Mouse (Mus musculus): ENCODE measurements around the gene Sorbs1.
A peak's percentile ranks its signal among the peaks of the same experiment; 100 is the strongest.

Gene Sorbs1

GRCm38 (mm10) chr19:40477445-40477941, 36.1 kb downstream of the Sorbs1 start:
- DNase-seq, result no peak

- DNase-seq, result no peak
Observed at GRCm38 (mm10) chr19:40476491-40476890, 37.1 kb downstream of the Sorbs1 start.

GRCm38 (mm10) chr19:40471526-40472245, 41.9 kb downstream of the Sorbs1 start:
- DNase-seq, result peak; percentile 71

GRCm38 (mm10) chr19:40469792-40470191, 43.8 kb downstream of the Sorbs1 start:
- DNase-seq, result no peak

GRCm38 (mm10) chr19:40468308-40468707, 45.3 kb downstream of the Sorbs1 start:
- no peak for DNase-seq

- no peak for DNase-seq
Observed at GRCm38 (mm10) chr19:40467810-40468209, 45.8 kb downstream of the Sorbs1 start.

- no peak for DNase-seq
Observed at GRCm38 (mm10) chr19:40465339-40465738, 48.2 kb downstream of the Sorbs1 start.

- DNase-seq, result no peak
Observed at GRCm38 (mm10) chr19:40464408-40464807, 49.2 kb downstream of the Sorbs1 start.

- DNase-seq, result no peak
Observed at GRCm38 (mm10) chr19:40462892-40463291, 50.7 kb downstream of the Sorbs1 start.

GRCm38 (mm10) chr19:40462481-40462880, 51.1 kb downstream of the Sorbs1 start:
- no peak for DNase-seq

GRCm38 (mm10) chr19:40461662-40462061, 51.9 kb downstream of the Sorbs1 start:
- no peak for DNase-seq

GRCm38 (mm10) chr19:40460854-40461490, 52.6 kb downstream of the Sorbs1 start:
- no peak for DNase-seq

GRCm38 (mm10) chr19:40459338-40459737, 54.2 kb downstream of the Sorbs1 start:
- no peak for DNase-seq

- DNase-seq, result no peak
Observed at GRCm38 (mm10) chr19:40458806-40459205, 54.8 kb downstream of the Sorbs1 start.

GRCm38 (mm10) chr19:40455248-40455647, 58.3 kb downstream of the Sorbs1 start:
- DNase-seq, result no peak

GRCm38 (mm10) chr19:40454096-40454495, 59.5 kb downstream of the Sorbs1 start:
- DNase-seq, result no peak

GRCm38 (mm10) chr19:40452201-40452600, 61.4 kb downstream of the Sorbs1 start:
- DNase-seq, result no peak

- DNase-seq, result no peak
Observed at GRCm38 (mm10) chr19:40451307-40451706, 62.3 kb downstream of the Sorbs1 start.

- DNase-seq, result no peak
Observed at GRCm38 (mm10) chr19:40446525-40446924, 67.1 kb downstream of the Sorbs1 start.

GRCm38 (mm10) chr19:40442377-40442776, 71.2 kb downstream of the Sorbs1 start:
- no peak for DNase-seq

- no peak for DNase-seq
Observed at GRCm38 (mm10) chr19:40440951-40441350, 72.6 kb downstream of the Sorbs1 start.

GRCm38 (mm10) chr19:40438907-40439306, 74.7 kb downstream of the Sorbs1 start:
- no peak for DNase-seq

- no peak for DNase-seq
Observed at GRCm38 (mm10) chr19:40437651-40438068, 75.9 kb downstream of the Sorbs1 start.

GRCm38 (mm10) chr19:40436465-40437200, 76.9 kb downstream of the Sorbs1 start:
- peak; percentile 55 for DNase-seq

All from cerebellum, adult 9-10 months (tissue).